Comparison of ENCODE assay signal across 22 mouse cellular contexts in the genomic region with DNA sequence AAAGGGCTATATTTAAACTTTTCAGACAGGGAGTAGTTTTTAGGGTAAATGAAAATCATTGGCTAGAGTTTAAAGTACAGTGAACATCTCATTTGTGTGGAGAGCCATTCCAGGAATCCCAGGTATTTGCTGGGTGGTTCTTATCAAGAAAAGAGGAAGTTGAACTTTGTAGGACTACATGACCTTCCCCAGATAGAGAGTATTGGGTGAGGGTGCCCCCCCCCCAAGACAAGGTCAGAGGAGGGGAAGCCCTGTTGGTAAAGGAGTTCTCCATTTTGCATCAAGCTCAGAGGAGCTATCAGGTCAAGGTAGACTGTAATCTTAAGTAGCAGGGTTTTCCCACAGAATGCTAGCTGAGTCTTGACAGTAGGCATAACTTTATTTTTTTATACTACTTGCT. TPM values are rescaled to one million over a fixed set of nuclear protein-coding genes. Genes with fewer than 3 reads are reported as not detected.
DNase-seq lines count a peak whose midpoint lies in the region; TF ChIP-seq lines count a peak whose summit lies in the region.
"Had no signal": no experiment of that assay in that cellular context is flagged by ENCODE, and none has a peak within 500 bp of the region (broad histone marks: within the 10 kb centered on the region; RNA-seq: fewer than 3 reads in every experiment).

No protein-coding gene starts in this region.

- TF ChIP-seq EP300 in CH12.LX (IDR thresholded peaks at IDR 0.05; ENCODE audit: low read length), result no peak
- peak; percentile 62 to 68 for TF ChIP-seq EP300 in MEL (IDR thresholded peaks at IDR 0.05; ENCODE audit: low read depth in 1 of 2, low read length in 2 of 2)

- no peaks in the 10 kb centered on the region for H3K4me1 ChIP-seq in CH12.LX (ENCODE audit: control insufficient read depth in 1 of 2, insufficient read depth in 2 of 2)
- peaks cover 2 to 3% of the 10 kb centered on the region in 2 experiments; a peak in 1 of 4 replicates for H3K4me1 ChIP-seq in MEL (ENCODE audit: control insufficient read depth in 1 of 2, insufficient read depth in 2 of 2, low read length in 2 of 2)
- H3K4me1 ChIP-seq in thymus, adult 2 months (replicated peaks; ENCODE audit: control insufficient read depth, insufficient read depth, low read length), result no peaks in the 10 kb centered on the region
- H3K4me1 ChIP-seq: embryonic facial prominence, embryonic 12.5 days; embryonic facial prominence, embryonic 15.5 days; hindbrain, embryonic 12.5 days; hindbrain, embryonic 15.5 days had no signal

- H3K4me2 ChIP-seq in CH12.LX (ENCODE audit: insufficient read depth, low read depth, poor library complexity, severe bottlenecking), result no peak overlapping the region
- H3K4me2 ChIP-seq: embryonic facial prominence, embryonic 12.5 days; embryonic facial prominence, embryonic 15.5 days; heart, embryonic 11.5 days; hindbrain, embryonic 12.5 days; hindbrain, embryonic 15.5 days had no signal

- dilution Hi-C loops in CH12.LX (cut with MboI; ENCODE audit: extremely low pct_ligation_motif_present, extremely low pct_unique_long_range_greater_than_20kb, low sequenced_read_pairs), result no loop called here

- no peak for TF ChIP-seq RAD21 in CH12.LX (IDR thresholded peaks at IDR 0.05; ENCODE audit: low read depth, low read length)
- TF ChIP-seq RAD21 in MEL (IDR thresholded peaks at IDR 0.05; ENCODE audit: low read depth, low read length), result no peak

- no peaks in the 10 kb centered on the region for H3K79me2 ChIP-seq in CH12.LX (replicated peaks; ENCODE audit: control insufficient read depth, extremely low read depth, insufficient read depth, poor library complexity, severe bottlenecking)
- no peaks in the 10 kb centered on the region for H3K79me2 ChIP-seq in MEL (ENCODE audit: control insufficient read depth, insufficient read depth, low read length, poor library complexity)

- H3K36me3 ChIP-seq in CH12.LX (replicated peaks in 1 of 2; ENCODE audit: control insufficient read depth in 1 of 2, insufficient read depth in 1 of 2, low read length in 1 of 2) (no peaks in the 10 kb centered on the region), MEL (ENCODE audit: control insufficient read depth in 1 of 2, insufficient read depth in 2 of 2, low read length in 2 of 2) (peaks cover 0 to 13% of the 10 kb centered on the region in 2 experiments; a peak in 2 of 4 replicates)
- H3K36me3 ChIP-seq in thymus, adult 2 months (ENCODE audit: control insufficient read depth, insufficient read depth, low read length), result no peaks in the 10 kb centered on the region
- H3K36me3 ChIP-seq: embryonic facial prominence, embryonic 12.5 days; embryonic facial prominence, embryonic 15.5 days; hindbrain, embryonic 12.5 days; hindbrain, embryonic 15.5 days had no signal

- H3K27me3 ChIP-seq in CH12.LX (replicated peaks) (no peaks in the 10 kb centered on the region), MEL (ENCODE audit: control insufficient read depth in 1 of 2, insufficient read depth in 2 of 2, low read length in 2 of 2) (no peaks in the 10 kb centered on the region)
- no peaks in the 10 kb centered on the region for H3K27me3 ChIP-seq in thymus, adult 2 months (ENCODE audit: control insufficient read depth, insufficient read depth, low read length)
- H3K27me3 ChIP-seq: embryonic facial prominence, embryonic 12.5 days; embryonic facial prominence, embryonic 15.5 days; hindbrain, embryonic 12.5 days; hindbrain, embryonic 15.5 days had no signal

- H3K4me3 ChIP-seq in CH12.LX (replicated peaks in 1 of 3; ENCODE audit: low read depth in 2 of 3, low read length in 2 of 3, poor library complexity in 1 of 3) (no peak overlapping the region), MEL (ENCODE audit: control insufficient read depth in 1 of 2, insufficient read depth in 1 of 2, low read depth in 2 of 2, low read length in 2 of 2) (no peak overlapping the region)
- H3K4me3 ChIP-seq in thymus, adult 2 months (ENCODE audit: control insufficient read depth, insufficient read depth, low read length), result no peak overlapping the region
- H3K4me3 ChIP-seq: embryonic facial prominence, embryonic 12.5 days; embryonic facial prominence, embryonic 15.5 days; heart, adult 2 months; hindbrain, embryonic 12.5 days; hindbrain, embryonic 15.5 days had no signal

- in situ Hi-C loops in CH12.LX (cut with MboI; ENCODE audit: low pct_ligation_motif_present, low pct_unique_long_range_greater_than_20kb, low sequenced_read_pairs), result no loop called here

- H3K9ac ChIP-seq in CH12.LX (ENCODE audit: insufficient read depth, low read depth) (no peak overlapping the region), MEL (ENCODE audit: control insufficient read depth, low read depth, low read length, poor library complexity, severe bottlenecking) (no peak overlapping the region)
- H3K9ac ChIP-seq: embryonic facial prominence, embryonic 12.5 days; embryonic facial prominence, embryonic 15.5 days; forebrain, postnatal 0 days; hindbrain, embryonic 12.5 days; hindbrain, embryonic 15.5 days had no signal

- TF ChIP-seq CTCF in CH12.LX (conservative IDR thresholded peaks at IDR 0.05 in 1 of 2, IDR thresholded peaks at IDR 0.05 in 1 of 2; ENCODE audit: low read depth in 2 of 2, low read length in 2 of 2), result no peak
- TF ChIP-seq CTCF in MEL (IDR thresholded peaks at IDR 0.05 in 2 of 3, conservative IDR thresholded peaks at IDR 0.05 in 1 of 3; ENCODE audit: control insufficient read depth in 1 of 3, insufficient read depth in 1 of 3, low read depth in 2 of 3, low read length in 3 of 3, poor library complexity in 1 of 3, severe bottlenecking in 1 of 3), result no peak
- no peak for TF ChIP-seq CTCF in thymus, adult 2 months (IDR thresholded peaks at IDR 0.05; ENCODE audit: borderline replicate concordance, control insufficient read depth, extremely low read depth, insufficient read depth, low read length, poor library complexity)

- DNase-seq in 416B (ENCODE audit: low read depth), result peak; percentile 14
- peak; percentile 3 for DNase-seq in CH12.LX (ENCODE audit: extremely low read depth)
- DNase-seq in MEL (ENCODE audit: low read depth, low spot score), result peak; percentile 58
- peak; percentile 44 for DNase-seq in ZHBTc4 (ENCODE audit: low read depth, low spot score)
- no peak for DNase-seq in heart, adult 8-10 months (ENCODE audit: low spot score)
- DNase-seq in lung, postnatal 14 days, result no peak
- no peak for DNase-seq in thymus, adult 2 months
- DNase-seq: adrenal gland, adult 2 months; adrenal gland, postnatal 14 days; cerebellum, adult 11 months; cerebellum, adult 2 months; cerebellum, adult 9-11 months; cerebellum, postnatal 25 days; forebrain, postnatal 0 days; gastrocnemius, postnatal 10 days; gastrocnemius, postnatal 36 days; heart, adult 2 months had no signal

- H3K27ac ChIP-seq in CH12.LX (ENCODE audit: insufficient read depth, low read depth), result no peak overlapping the region
- no peak overlapping the region for H3K27ac ChIP-seq in MEL (ENCODE audit: control insufficient read depth, low read depth, low read length)
- H3K27ac ChIP-seq in thymus, adult 2 months (ENCODE audit: control insufficient read depth, insufficient read depth, low read length), result no peak overlapping the region
- H3K27ac ChIP-seq: embryonic facial prominence, embryonic 12.5 days; embryonic facial prominence, embryonic 15.5 days; heart, adult 2 months; hindbrain, embryonic 12.5 days; hindbrain, embryonic 15.5 days had no signal

- TF ChIP-seq POLR2A in CH12.LX (IDR thresholded peaks at IDR 0.05; ENCODE audit: low read depth, low read length) (no peak), MEL (IDR thresholded peaks at IDR 0.05; ENCODE audit: control insufficient read depth in 1 of 2, insufficient read depth in 1 of 2, low read depth in 1 of 2, low read length in 2 of 2, poor library complexity in 1 of 2) (no peak)
- TF ChIP-seq POLR2A in thymus, adult 2 months (IDR thresholded peaks at IDR 0.05; ENCODE audit: control insufficient read depth, extremely low read depth, insufficient read depth, low read length, poor library complexity), result no peak

- H3K9me3 ChIP-seq in CH12.LX (replicated peaks; ENCODE audit: low read length) (no peaks in the 10 kb centered on the region), MEL (replicated peaks; ENCODE audit: insufficient read depth, low read length) (no peaks in the 10 kb centered on the region)
- H3K9me3 ChIP-seq: embryonic facial prominence, embryonic 12.5 days; embryonic facial prominence, embryonic 15.5 days; hindbrain, embryonic 12.5 days; hindbrain, embryonic 15.5 days had no signal

TF ChIP-seq in CH12.LX, 34 proteins besides CTCF, POLR2A, EP300 and RAD21 (continues in another document):
- TF ChIP-seq MAX (IDR thresholded peaks at IDR 0.05; ENCODE audit: low read length), result no peak
- TF ChIP-seq NELFE (IDR thresholded peaks at IDR 0.05; ENCODE audit: low read depth, low read length), result no peak
- no peak for TF ChIP-seq ETS1 (conservative IDR thresholded peaks at IDR 0.05; ENCODE audit: low read depth, low read length)
- TF ChIP-seq MYC (IDR thresholded peaks at IDR 0.05; ENCODE audit: low read depth, low read length), result no peak
- no peak for TF ChIP-seq USF2 (conservative IDR thresholded peaks at IDR 0.05; ENCODE audit: low read depth, low read length)
- no peak for TF ChIP-seq TBP (conservative IDR thresholded peaks at IDR 0.05; ENCODE audit: low read depth, low read length)
- TF ChIP-seq UBTF (IDR thresholded peaks at IDR 0.05; ENCODE audit: low read depth, low read length), result no peak
- TF ChIP-seq MEF2A (IDR thresholded peaks at IDR 0.05; ENCODE audit: borderline replicate concordance, low read depth, low read length), result no peak

TF ChIP-seq in MEL, 35 proteins besides CTCF, POLR2A, EP300 and RAD21:
- TF ChIP-seq USF2 (IDR thresholded peaks at IDR 0.05; ENCODE audit: borderline replicate concordance in 1 of 2, insufficient read depth in 1 of 2, low read depth in 1 of 2, low read length in 2 of 2), result no peak
- 0 out of 2 replicates have a peak, but pooled peaks have one; percentile 19 for TF ChIP-seq TCF12 (IDR thresholded peaks at IDR 0.05; ENCODE audit: low read depth, low read length)
- TF ChIP-seq GATA1 (IDR thresholded peaks at IDR 0.05; ENCODE audit: low read depth, low read length), result 0 out of 2 replicates have a peak, but pooled peaks have one; percentile 35
- peak; percentile 56 for TF ChIP-seq RCOR1 (IDR thresholded peaks at IDR 0.05; ENCODE audit: low read depth, low read length)

RNA-seq across cellular contexts. Expression of gene St8sia4, which starts 32.5 kb away (rescaled TPM):
- total RNA-seq in CH12.LX (2012; rRNA removed), result 13.6 and 19.7 TPM in 2 replicates
- 12.7 and 14.0 TPM in 2 replicates for total RNA-seq in CH12.LX (2014; rRNA removed)
- polyA plus RNA-seq in CH12.LX (2012; ENCODE audit: insufficient read length, low read depth), result 1.9 and 2.3 TPM in 2 replicates
- total RNA-seq in MEL (2012; rRNA removed), result 1.3 and 1.6 TPM in 2 replicates
- under 1 TPM in 1 of 2 experiments, not detected in 1; 0.81 TPM for polyA plus RNA-seq in MEL (2012; ENCODE audit: insufficient read depth in 1 of 2, insufficient read length in 2 of 2, low read depth in 1 of 2, low replicate concordance in 2 of 2, missing spikeins in 1 of 2)
- 1 to 10 TPM; 5.4 to 7.6 (median 6.5) TPM for total RNA-seq in heart, adult 8-10 months (2022)
- polyA plus RNA-seq in thymus, adult 2 months (2012; rRNA removed), result 3.9 and 4.1 TPM in 2 replicates

Comparison
In these comparisons a context has a peak if more than half of its experiments do, and no peak if none do; other contexts are left out.
1. DNase-seq: peak in 416B (single experiment), CH12.LX (single experiment), MEL (single experiment) and ZHBTc4 (single experiment); none in heart, adult 8-10 months (single experiment), lung, postnatal 14 days (single experiment) and thymus, adult 2 months (single experiment).